Mouse (Mus musculus) E14TG2a.4 (cell line): Measurements from ENCODE around the gene Wwc2.
A peak's percentile ranks its signal among the peaks of the same experiment; 100 is the strongest.

Experiments
- H3K27me3 ChIP-seq: 2 replicates; pipeline ENCODE4 v1.6.1; 2014; ENCODE audit warnings: low read length, control low read depth; ENCODE audit not compliant: insufficient read depth
- H3K36me3 ChIP-seq: 2 replicates; pipeline ENCODE4 v1.6.1; 2014; ENCODE audit warnings: low read length, control low read depth; ENCODE audit not compliant: insufficient read depth
- H3K4me1 ChIP-seq: replicated peaks from 2 replicates; pipeline ENCODE4 v1.6.1; 2014; ENCODE audit warnings: low read depth, low read length, control low read depth
- H3K4me3 ChIP-seq: replicated peaks from 2 replicates; pipeline ENCODE4 v1.5.1; 2014; ENCODE audit warnings: mild to moderate bottlenecking, low read length
- H3K9me3 ChIP-seq: 2 replicates; pipeline ENCODE4 v1.6.1; 2014; ENCODE audit warnings: low read length, control low read depth
- CTCF ChIP-seq: conservative IDR thresholded peaks from 2 replicates; pipeline ENCODE4 v1.5.1; 2014; ENCODE audit warnings: low read length
- NANOG ChIP-seq: IDR thresholded peaks from 2 replicates; pipeline ENCODE4 v1.6.1; 2014; ENCODE audit warnings: borderline replicate concordance, low read length, mixed read lengths
- POU5F1 ChIP-seq: IDR thresholded peaks from 2 replicates; pipeline ENCODE4 v1.6.1; 2014; ENCODE audit warnings: low read length, borderline replicate concordance

Gene Wwc2

DNA sequence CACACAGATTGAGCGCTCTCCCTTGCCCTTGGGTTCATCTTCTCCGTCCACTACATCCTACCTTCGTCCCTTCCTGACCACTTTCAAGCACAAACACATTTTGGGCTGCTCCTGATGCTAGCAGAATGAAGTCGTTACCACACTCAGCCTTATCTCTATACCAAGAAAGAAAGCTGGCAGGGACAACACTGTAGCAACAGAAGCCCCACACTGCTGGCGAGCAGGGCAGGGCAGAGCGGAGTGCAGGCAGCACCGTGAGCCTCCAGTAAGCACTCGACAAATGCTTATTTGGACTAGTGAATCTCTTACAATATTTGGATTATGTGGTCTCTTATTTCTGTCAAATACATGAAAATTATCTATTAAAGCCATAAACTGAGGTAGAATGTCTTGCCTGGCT, 107.0 kb downstream of the Wwc2 start:
- H3K4me1 ChIP-seq: no peaks in the 10 kb centered on the region
- no peaks in the 10 kb centered on the region for H3K27me3 ChIP-seq
- H3K4me3 ChIP-seq: no peak overlapping the region
- peaks cover 50% of the 10 kb centered on the region for H3K36me3 ChIP-seq
- TF ChIP-seq POU5F1: no peak
- no peak for TF ChIP-seq NANOG
- TF ChIP-seq CTCF: no peak
- H3K9me3 ChIP-seq: no peaks in the 10 kb centered on the region

DNA sequence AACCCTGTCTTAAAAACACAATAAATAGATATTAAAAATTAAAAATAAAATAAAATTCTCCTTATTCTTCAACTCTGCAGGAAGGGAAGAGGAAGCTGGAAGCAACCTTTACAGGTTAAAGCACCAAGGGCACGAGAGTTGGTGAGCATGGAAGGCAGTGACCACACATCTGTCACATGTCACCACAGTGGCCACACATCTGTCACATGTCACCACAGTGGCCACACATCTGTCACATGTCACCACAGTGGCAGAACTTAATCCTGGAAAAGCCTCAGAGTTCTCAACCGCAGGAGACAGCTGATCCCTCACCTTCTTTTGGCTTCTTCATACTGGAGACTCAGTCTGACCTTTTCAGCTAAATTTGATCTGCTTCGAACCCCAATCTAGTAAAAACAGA, 112.2 kb downstream of the Wwc2 start:
- H3K27me3 ChIP-seq: no peaks in the 10 kb centered on the region
- TF ChIP-seq POU5F1 (no peak), CTCF (no peak), NANOG (no peak)
- H3K36me3 ChIP-seq: peaks cover 72% of the 10 kb centered on the region
- no peaks in the 10 kb centered on the region for H3K4me1 ChIP-seq
- no peak overlapping the region for H3K4me3 ChIP-seq
- no peaks in the 10 kb centered on the region for H3K9me3 ChIP-seq

DNA sequence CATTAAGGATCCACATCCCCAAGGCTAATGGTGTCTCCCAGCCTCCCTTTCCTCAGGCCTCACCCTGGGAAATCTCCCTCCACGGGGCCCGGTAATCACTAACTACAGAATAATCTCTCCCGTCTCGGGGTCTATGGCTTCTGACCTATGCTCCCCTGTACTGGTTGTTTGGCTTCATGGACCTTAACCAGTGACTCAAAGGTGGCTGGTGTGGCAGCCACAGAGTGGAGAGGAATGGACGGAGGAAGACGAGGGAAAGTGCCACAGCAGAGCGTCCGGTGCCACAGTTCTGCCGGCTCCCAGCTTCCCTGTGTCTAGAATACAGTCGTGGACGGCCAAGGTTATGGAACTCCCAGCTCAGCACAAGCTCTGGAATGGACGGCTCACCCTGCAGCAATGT, 114.9 kb downstream of the Wwc2 start:
- H3K36me3 ChIP-seq: peaks cover 66% of the 10 kb centered on the region
- peaks cover 8% of the 10 kb centered on the region for H3K4me1 ChIP-seq
- H3K4me3 ChIP-seq: no peak overlapping the region

DNA sequence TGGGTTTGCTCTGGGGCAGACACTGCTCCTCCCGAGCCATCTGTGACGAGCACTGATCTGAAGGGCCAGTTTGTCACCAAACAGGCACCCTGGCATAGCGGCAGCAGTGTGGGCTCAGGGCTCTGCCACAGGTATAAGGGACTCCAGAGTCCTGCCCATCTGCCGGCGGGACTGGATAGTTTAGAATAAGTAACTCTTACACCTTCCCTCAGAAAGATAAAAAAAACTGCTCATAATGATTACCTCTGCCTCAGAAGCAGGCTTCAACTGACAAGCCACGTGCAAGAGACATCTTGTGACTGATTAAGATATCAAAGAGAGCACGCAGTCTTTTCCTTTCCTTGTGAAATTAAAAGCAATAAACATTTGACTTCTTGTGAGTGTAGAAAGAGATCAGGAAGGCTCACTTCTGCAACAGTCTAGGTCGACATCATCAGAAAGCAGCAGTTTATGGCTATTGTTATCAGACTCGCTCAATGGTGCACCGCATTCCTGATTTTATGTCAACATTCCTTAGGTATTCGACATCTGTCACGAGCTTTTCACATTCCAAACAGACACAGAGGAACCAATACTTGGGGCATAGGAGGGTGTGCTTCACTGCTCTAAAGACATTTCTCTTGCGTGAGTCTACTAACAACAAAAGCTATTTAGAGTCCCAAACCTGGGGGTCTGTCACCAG, 116.1 kb downstream of the Wwc2 start:
- H3K4me3 ChIP-seq: no peak overlapping the region
- peaks cover 64% of the 10 kb centered on the region for H3K36me3 ChIP-seq
- no peak for TF ChIP-seq POU5F1
- no peak for TF ChIP-seq CTCF
- TF ChIP-seq NANOG: no peak
- H3K4me1 ChIP-seq: peaks cover 8% of the 10 kb centered on the region
- no peaks in the 10 kb centered on the region for H3K27me3 ChIP-seq
- no peaks in the 10 kb centered on the region for H3K9me3 ChIP-seq

More for the DNA sequence above, 114.9 kb downstream of the Wwc2 start:
- no peaks in the 10 kb centered on the region for H3K27me3 ChIP-seq
- no peaks in the 10 kb centered on the region for H3K9me3 ChIP-seq
- no peak for TF ChIP-seq NANOG
- no peak for TF ChIP-seq CTCF
- no peak for TF ChIP-seq POU5F1

DNA sequence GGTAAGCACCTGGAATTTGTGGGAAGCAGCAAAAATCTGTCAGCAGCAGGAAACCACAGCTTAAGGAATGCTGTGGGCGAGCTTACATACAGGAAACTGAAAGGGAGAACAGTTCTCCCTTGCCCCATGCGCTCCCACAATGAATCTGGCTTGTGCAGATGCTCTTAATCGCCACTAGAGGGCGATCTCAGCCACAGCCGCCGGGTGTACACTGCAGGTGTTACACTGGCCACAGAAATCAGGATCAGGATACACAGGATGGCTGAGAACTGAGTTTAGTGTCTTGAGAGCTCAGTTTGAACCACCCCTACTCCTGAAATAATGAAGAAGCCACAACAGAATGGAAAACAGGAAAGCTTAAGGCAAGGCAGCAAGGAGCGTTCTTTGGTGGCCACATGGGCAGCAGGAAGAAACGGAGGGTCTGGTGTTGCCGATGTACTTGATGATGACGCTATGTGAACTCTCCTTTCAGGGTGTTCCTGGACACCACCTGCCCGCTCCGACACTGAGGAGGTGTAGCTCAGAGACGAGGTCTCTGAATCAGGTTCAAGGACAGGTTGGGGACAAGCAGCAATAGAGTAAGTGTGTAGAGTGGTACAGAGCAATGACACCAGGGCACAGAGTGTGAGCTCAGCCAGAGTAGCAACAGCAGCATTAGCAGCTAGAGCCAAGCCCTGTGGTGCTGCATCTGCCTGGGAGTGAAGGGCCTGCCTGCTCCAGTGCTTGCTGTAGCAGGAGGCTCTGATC, 118.2 kb downstream of the Wwc2 start:
- Histone ChIP-seq H3K27me3 (no peaks in the 10 kb centered on the region), H3K4me1 (peaks cover 8% of the 10 kb centered on the region), H3K36me3 (peaks cover 67% of the 10 kb centered on the region), H3K4me3 (no peak overlapping the region), H3K9me3 (no peaks in the 10 kb centered on the region)
- peak; percentile 97 for TF ChIP-seq CTCF
- TF ChIP-seq POU5F1: no peak
- no peak for TF ChIP-seq NANOG

DNA sequence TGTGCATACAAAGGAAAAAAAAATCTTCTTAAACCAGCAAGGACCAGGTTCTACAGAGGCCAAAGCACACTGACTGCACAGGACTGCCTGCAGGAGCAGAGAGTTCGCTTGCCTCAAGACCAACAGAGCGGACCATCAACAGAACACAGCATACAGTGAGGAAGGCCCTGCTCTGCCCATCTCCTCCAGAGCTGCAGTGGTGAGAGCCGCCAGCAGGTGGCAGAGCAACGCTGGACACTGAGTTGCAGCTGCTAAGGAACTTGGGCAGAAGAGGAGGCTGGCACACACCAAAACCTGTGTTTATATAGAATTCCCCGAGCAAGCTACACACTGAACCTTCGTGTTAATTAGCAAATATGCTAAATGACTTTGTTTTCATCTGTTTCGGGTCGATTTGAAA, 123.7 kb downstream of the Wwc2 start:
- TF ChIP-seq POU5F1: no peak
- peak; percentile 87 for TF ChIP-seq CTCF
- TF ChIP-seq NANOG: no peak
- peaks cover 4% of the 10 kb centered on the region; the same call in 1 of the 2 replicates for H3K4me1 ChIP-seq

DNA sequence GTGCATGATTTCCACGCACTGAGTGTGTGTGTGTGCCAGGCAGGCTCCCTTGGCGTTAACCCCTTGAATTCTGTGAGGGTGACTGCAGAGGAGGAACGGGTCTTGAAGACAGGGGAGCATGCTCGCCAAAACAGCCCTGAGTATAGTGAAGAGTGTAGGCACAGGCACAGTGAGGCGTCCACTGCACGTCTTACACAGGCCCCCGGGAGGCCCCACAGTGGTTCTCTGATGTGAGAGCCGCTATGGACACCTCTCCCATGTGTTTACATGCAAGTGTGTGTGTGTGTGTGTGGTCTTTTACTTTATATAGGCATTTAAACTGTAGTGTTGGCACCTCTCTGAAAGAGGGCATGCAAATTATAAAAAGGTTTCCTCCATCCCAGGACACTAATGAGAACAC, 124.2 kb downstream of the Wwc2 start:
- H3K9me3 ChIP-seq: no peaks in the 10 kb centered on the region
- H3K27me3 ChIP-seq: no peaks in the 10 kb centered on the region
- H3K4me3 ChIP-seq: no peak overlapping the region
- H3K36me3 ChIP-seq: peaks cover 68% of the 10 kb centered on the region
- H3K4me1 ChIP-seq: peaks cover 4% of the 10 kb centered on the region; the same call in 1 of the 2 replicates
- no peak for TF ChIP-seq NANOG
- no peak for TF ChIP-seq CTCF

More for the DNA sequence above, 123.7 kb downstream of the Wwc2 start:
- H3K4me3 ChIP-seq: no peak overlapping the region
- H3K9me3 ChIP-seq: no peaks in the 10 kb centered on the region
- H3K27me3 ChIP-seq: no peaks in the 10 kb centered on the region
- H3K36me3 ChIP-seq: peaks cover 69% of the 10 kb centered on the region

DNA sequence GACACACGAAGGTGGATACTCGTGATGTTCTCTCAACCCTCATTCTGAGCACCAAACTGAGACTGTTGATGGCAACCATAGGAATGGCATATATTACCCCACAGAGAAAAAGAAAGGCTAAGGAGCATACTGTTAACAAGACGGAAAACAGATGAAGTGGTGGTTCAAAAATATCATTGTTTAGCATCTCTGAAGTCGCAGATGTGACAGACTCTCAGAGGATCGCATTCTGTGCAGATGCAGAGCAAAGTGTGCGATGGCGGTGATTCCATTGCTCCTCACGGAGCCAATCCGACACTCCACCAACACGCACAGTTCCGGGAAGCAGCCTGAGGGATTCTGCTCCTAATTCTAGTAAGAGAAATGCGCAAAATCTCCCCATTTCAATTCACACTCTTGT, 131.5 kb downstream of the Wwc2 start:
- TF ChIP-seq POU5F1: no peak
- TF ChIP-seq NANOG: no peak
- TF ChIP-seq CTCF: no peak
- no peaks in the 10 kb centered on the region for H3K9me3 ChIP-seq
- H3K27me3 ChIP-seq: no peaks in the 10 kb centered on the region
- no peak overlapping the region for H3K4me3 ChIP-seq
- peaks cover 45% of the 10 kb centered on the region for H3K36me3 ChIP-seq
- H3K4me1 ChIP-seq: peaks cover 16% of the 10 kb centered on the region

DNA sequence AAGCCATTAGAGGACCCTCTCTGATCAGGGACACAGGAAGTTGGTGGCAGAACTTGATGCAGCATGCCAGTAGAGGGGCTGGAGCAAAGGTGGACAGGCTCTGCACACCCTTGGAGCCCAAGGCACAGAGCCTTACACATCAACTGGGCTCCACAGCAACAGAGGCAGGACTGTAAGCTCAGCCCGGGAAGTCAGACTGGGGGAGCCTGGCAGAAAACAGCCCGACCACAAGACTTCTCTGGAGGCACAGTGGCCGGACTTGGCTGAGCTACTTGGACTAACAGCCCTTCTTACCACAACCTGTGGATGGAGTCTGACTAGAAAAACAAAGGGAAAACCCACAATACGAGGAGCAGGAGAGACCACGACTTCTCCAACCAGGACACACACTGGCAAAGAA, 137.4 kb downstream of the Wwc2 start:
- no peak for TF ChIP-seq NANOG
- no peak for TF ChIP-seq POU5F1
- no peak for TF ChIP-seq CTCF
- Histone ChIP-seq H3K36me3 (peaks cover 44% of the 10 kb centered on the region), H3K27me3 (no peaks in the 10 kb centered on the region), H3K4me3 (no peak overlapping the region), H3K4me1 (peaks cover 15% of the 10 kb centered on the region), H3K9me3 (no peaks in the 10 kb centered on the region)
